Mouse (Mus musculus) C2C12 (cell line): Measurements from ENCODE around the gene Gck. TPM values are rescaled to one million over a fixed set of nuclear protein-coding genes. Genes with fewer than 3 reads are reported as not detected.

Experiments
- H3K27me3 ChIP-seq: one replicate; pipeline ENCODE4 v1.6.1; 2011; ENCODE audit not compliant: control insufficient read depth, insufficient read depth, insufficient read length
- H3K36me3 ChIP-seq: one replicate; pipeline ENCODE4 v1.6.1; 2011; ENCODE audit not compliant: control insufficient read depth, insufficient read depth
- H3K4me3 ChIP-seq: one replicate; pipeline ENCODE4 v1.5.1; 2011; ENCODE audit warnings: mild to moderate bottlenecking, control low read depth; ENCODE audit not compliant: poor library complexity, insufficient read depth, severe bottlenecking
- H3K79me2 ChIP-seq: one replicate; pipeline ENCODE4 v1.6.1; 2011; ENCODE audit not compliant: control insufficient read depth, insufficient read depth
- H3K79me3 ChIP-seq: one replicate; pipeline ENCODE4 v1.6.1; 2011; ENCODE audit warnings: low read depth, control low read depth
- H3ac ChIP-seq: one replicate; pipeline ENCODE3; 2011; ENCODE audit warnings: low read depth; ENCODE audit not compliant: control insufficient read depth, insufficient read length
- CEBPB ChIP-seq: IDR thresholded peaks from one replicate; pipeline ENCODE4 v1.6.1; 2011; ENCODE audit warnings: low read depth, mild to moderate bottlenecking, control low read depth, moderate library complexity
- CTCF ChIP-seq: IDR thresholded peaks from one replicate; pipeline ENCODE4 v1.5.1; 2011; ENCODE audit not compliant: control insufficient read depth, insufficient read depth, insufficient read length
- FOSL1 ChIP-seq: IDR thresholded peaks from one replicate; pipeline ENCODE4 v1.8.0; 2011; ENCODE audit warnings: mild to moderate bottlenecking, low read length; ENCODE audit not compliant: poor library complexity, insufficient read depth, severe bottlenecking
- MAX ChIP-seq: IDR thresholded peaks from one replicate; pipeline ENCODE4 v1.6.1; 2011; ENCODE audit warnings: mild to moderate bottlenecking, control low read depth
- MYOD1 ChIP-seq: IDR thresholded peaks from one replicate; pipeline ENCODE4 v1.6.1; 2011; ENCODE audit warnings: low read depth; ENCODE audit not compliant: control insufficient read depth, insufficient read length
- MYOG ChIP-seq: IDR thresholded peaks from one replicate; pipeline ENCODE4 v1.6.1; 2011; ENCODE audit not compliant: control insufficient read depth, insufficient read length; ENCODE audit errors: extremely low read depth
- USF1 ChIP-seq: IDR thresholded peaks from one replicate; pipeline ENCODE4 v1.6.1; 2011; ENCODE audit warnings: low read depth, mild to moderate bottlenecking, control low read depth, moderate library complexity
- polyA plus RNA-seq: library from polyadenylated mRNA; unstranded; fragments of >200 nt; fragmentation: generic; extraction: Trizol; gene quantifications from one replicate; pipeline ENCODE4 v1.2.1, GENCODE M21; 2012; ENCODE audit warnings: missing spikeins

Gck gene
- polyA plus RNA-seq, 1 experiment = not detected

GRCm38 (mm10) chr11:5867196-5867595, 82.7 kb downstream of the Gck start:
- H3K27me3 ChIP-seq = no peaks in the 10 kb centered on the region
- H3ac ChIP-seq = no peak overlapping the region
- TF ChIP-seq MAX (no peak), MYOG (no peak), CTCF (no peak), MYOD1 (no peak), CEBPB (no peak)
- H3K79me2 ChIP-seq = peaks cover 36% of the 10 kb centered on the region
- peaks cover 88% of the 10 kb centered on the region for H3K36me3 ChIP-seq
- no peak overlapping the region for H3K4me3 ChIP-seq
- H3K79me3 ChIP-seq = peaks cover 15% of the 10 kb centered on the region

DNA sequence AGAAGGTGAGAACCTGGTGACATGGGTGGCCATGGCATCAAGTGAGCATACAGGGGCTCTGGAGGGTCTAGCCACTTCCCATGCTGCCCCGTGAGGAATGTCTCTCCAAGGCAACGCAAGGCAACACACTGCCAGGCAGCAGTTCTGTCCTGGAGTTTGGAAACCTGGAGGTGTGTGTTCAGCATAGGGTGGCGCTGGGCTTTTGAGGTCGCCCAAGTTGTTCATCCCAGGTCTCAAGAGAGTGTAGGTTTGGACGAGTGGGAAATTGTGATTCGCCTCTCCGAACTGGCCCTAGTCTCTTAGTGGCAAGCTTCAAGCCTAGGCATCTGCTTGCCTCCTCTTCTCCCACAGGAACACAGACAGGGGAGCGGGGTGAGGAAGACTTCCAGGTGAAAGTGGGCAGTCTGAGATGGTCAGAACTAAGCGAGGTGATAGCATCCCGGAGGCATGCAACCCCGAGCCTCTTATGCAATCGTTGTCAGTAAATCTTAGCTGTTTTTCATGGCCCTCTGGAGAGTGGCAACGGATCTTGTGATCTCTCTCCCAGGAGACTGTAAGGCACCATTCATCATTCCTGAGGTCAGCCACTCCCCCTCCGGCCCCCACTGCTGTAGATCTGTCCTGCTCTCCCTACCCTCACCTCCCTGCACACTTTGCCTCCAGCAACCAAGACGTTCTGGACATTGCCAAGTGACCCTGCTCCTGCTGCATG, 87.3 kb downstream of the Gck start:
- TF ChIP-seq MAX (peak; percentile 59), USF1 (peak; percentile 8), CEBPB (peak; percentile 99), MYOG (no peak), CTCF (no peak), MYOD1 (no peak), FOSL1 (no peak)
- H3K79me3 ChIP-seq = peaks cover 15% of the 10 kb centered on the region
- H3K4me3 ChIP-seq = peak overlapping the region; percentile 51
- peak overlapping the region; percentile 86 for H3ac ChIP-seq
- peaks cover 42% of the 10 kb centered on the region for H3K36me3 ChIP-seq
- H3K27me3 ChIP-seq = no peaks in the 10 kb centered on the region
- peaks cover 41% of the 10 kb centered on the region for H3K79me2 ChIP-seq

DNA sequence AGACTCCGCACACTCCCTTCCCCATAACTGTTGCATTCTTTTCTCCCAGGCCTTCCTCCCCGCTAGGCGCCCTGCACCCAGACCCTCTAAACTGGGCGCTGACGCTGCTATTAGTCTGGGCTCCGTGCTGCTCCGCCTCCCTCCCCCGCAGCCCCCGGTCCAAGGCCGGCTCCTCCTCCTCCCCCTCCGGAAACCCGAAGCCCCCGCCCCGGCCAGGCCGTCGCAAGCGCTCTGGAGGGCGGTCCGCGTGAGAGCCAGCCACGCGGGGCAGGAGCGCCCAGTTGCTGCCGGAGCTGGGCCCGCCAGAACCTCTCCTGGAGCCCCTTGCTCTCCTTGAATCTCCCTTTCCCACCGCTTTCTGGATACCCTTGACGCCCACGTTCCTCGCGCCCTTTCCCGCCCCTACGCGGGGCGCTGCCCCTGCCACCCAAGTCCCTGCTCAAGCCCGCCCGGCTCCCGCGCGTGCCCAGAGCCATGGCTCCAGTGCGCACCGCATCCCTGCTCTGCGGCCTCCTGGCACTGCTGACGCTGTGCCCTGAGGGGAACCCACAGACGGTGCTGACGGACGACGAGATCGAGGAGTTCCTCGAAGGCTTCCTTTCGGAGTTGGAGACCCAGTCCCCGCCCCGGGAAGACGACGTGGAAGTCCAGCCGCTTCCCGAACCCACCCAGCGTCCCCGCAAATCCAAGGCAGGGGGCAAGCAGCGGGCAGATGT, 88.0 kb downstream of the Gck start, which contains the start of gene Aebp1:
Aebp1 (plus strand) TSS at position 270 of the 716 bp plus-strand sequence.
- peak; percentile 9 for TF ChIP-seq MAX
- TF ChIP-seq MYOD1 = no peak
- TF ChIP-seq USF1 = no peak

DNA sequence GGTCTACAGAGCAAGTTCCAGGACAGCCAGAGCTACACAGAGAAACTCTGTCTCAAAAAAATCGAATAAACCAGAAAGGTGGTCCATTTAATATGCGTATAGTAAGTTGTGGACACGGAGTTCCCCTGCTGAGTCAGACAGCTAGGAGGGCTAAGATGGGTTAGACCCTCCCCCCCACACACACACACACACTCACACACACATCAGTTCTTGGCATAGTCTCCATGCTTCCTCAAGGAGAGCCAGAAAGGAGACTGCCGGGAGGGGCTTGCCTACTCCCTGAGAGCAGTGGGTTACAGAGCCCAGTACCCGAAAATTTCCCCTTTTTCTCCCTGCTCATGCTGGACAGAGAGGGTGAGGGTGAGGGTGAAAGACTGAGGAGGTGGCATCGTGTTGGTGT, 89.2 kb downstream of the Gck start:
- Histone ChIP-seq H3K27me3 (no peaks in the 10 kb centered on the region), H3K79me2 (peaks cover 37% of the 10 kb centered on the region)
- TF ChIP-seq FOSL1 (no peak), CEBPB (no peak)

More for the DNA sequence above, 88.0 kb downstream of the Gck start, which contains the start of gene Aebp1:
- Histone ChIP-seq H3K36me3 (peaks cover 36% of the 10 kb centered on the region), H3K79me2 (peaks cover 41% of the 10 kb centered on the region), H3K79me3 (peaks cover 15% of the 10 kb centered on the region), H3K4me3 (peak within 1 kb of the TSS; percentile 51), H3K27me3 (no peaks in the 10 kb centered on the region), H3ac (peak within 1 kb of the TSS; percentile 86)

GRCm38 (mm10) chr11:5859883-5860550, 89.9 kb downstream of the Gck start:
- Histone ChIP-seq H3ac (no peak overlapping the region), H3K79me3 (peaks cover 12% of the 10 kb centered on the region), H3K79me2 (peaks cover 33% of the 10 kb centered on the region), H3K27me3 (no peaks in the 10 kb centered on the region), H3K4me3 (no peak overlapping the region), H3K36me3 (peaks cover 17% of the 10 kb centered on the region)
- TF ChIP-seq MAX (no peak), CEBPB (no peak), CTCF (no peak), USF1 (no peak)

More for the DNA sequence above, 89.2 kb downstream of the Gck start:
- H3ac ChIP-seq = no peak overlapping the region
- no peak overlapping the region for H3K4me3 ChIP-seq
- peaks cover 15% of the 10 kb centered on the region for H3K79me3 ChIP-seq
- H3K36me3 ChIP-seq = peaks cover 24% of the 10 kb centered on the region

DNA sequence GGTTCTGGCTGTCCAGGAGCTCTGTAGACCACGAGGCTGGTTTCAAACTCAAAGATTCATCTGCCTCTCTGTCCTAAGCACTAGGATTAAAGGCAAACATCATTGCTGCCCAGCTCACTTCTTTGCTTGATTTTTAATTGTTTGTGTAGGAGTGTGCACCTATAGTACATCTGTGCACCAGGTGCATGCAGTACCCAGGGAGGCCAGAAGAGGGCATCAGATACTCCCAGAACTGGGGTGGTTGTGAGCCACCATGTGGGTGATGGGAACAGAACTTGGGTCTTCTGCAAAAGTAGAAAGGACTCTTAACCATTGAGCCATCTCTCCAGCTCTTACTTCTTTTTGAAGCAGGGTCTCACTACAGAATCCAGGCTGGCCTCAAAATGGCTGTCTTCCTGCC, 91.2 kb downstream of the Gck start:
- Histone ChIP-seq H3ac (no peak overlapping the region), H3K79me2 (peaks cover 20% of the 10 kb centered on the region), H3K79me3 (peaks cover 8% of the 10 kb centered on the region), H3K36me3 (peaks cover 5% of the 10 kb centered on the region), H3K27me3 (no peaks in the 10 kb centered on the region), H3K4me3 (no peak overlapping the region)
- TF ChIP-seq CTCF (no peak), USF1 (no peak), CEBPB (no peak), FOSL1 (no peak), MAX (no peak), MYOG (no peak), MYOD1 (no peak)
